Mouse (Mus musculus) ES-E14 (cell line): ENCODE measurements at regions not wholly inside any gene's neighbourhood (a gene's known extent, or its start where the extent isn't known, plus 50 kb on each side); places are given as distances from the start of the nearest gene placed in this dataset.

Source experiments
- ZC3H11A ChIP-seq: IDR thresholded peaks from 2 replicates; pipeline ENCODE4 v1.6.1; 2012; ENCODE audit warnings: low read depth, mild to moderate bottlenecking, inconsistent platforms, low read length, borderline replicate concordance
- ZNF384 ChIP-seq: IDR thresholded peaks from 2 replicates; pipeline ENCODE4 v1.6.1; 2012; ENCODE audit warnings: low read depth, low read length, inconsistent platforms

- TF ChIP-seq ZC3H11A (no peak), ZNF384 (no peak)
Measured at GRCm38 (mm10) chr17:85872903-85873413, 184.9 kb upstream of the Six2 start.
